Mouse (Mus musculus) heart, embryonic 13.5 days (tissue): ENCODE data around the gene Sorbs2. TPM values are rescaled to one million over a fixed set of nuclear protein-coding genes. Genes with fewer than 3 reads are reported as not detected.

Experiments used
- ATAC-seq: fragments of 200-750 bp; cut with Nextera tagmentation; 2 replicates; pipeline ENCODE4 v1.8.0; 2017; ENCODE audit warnings: moderate TSS enrichment; ENCODE audit not compliant: insufficient number of reproducible peaks, low FRiP score, low TSS enrichment; ENCODE audit errors: extremely low read depth
- H3K27ac ChIP-seq: fragments of 300-500 bp; sonication (generic); replicated peaks from 2 replicates; pipeline ENCODE4 v1.5.1; 2015; ENCODE audit warnings: moderate library complexity, mild to moderate bottlenecking, inconsistent platforms
- H3K27me3 ChIP-seq: fragments of 300-500 bp; sonication (generic); replicated peaks from 2 replicates; pipeline ENCODE4 v1.6.1; 2015; ENCODE audit warnings: mild to moderate bottlenecking, inconsistent platforms
- H3K36me3 ChIP-seq: fragments of 300-500 bp; sonication (generic); 2 replicates; pipeline ENCODE4 v1.6.1; 2015; ENCODE audit warnings: mild to moderate bottlenecking, inconsistent platforms
- H3K4me1 ChIP-seq: fragments of 300-500 bp; sonication (generic); 2 replicates; pipeline ENCODE4 v1.6.1; 2015; ENCODE audit warnings: inconsistent platforms
- H3K4me2 ChIP-seq: fragments of 300-500 bp; sonication (generic); 2 replicates; pipeline ENCODE4 v1.6.1; 2015; ENCODE audit warnings: inconsistent platforms, mild to moderate bottlenecking, moderate library complexity
- H3K4me3 ChIP-seq: fragments of 300-500 bp; sonication (generic); 2 replicates; pipeline ENCODE4 v1.5.1; 2015; ENCODE audit warnings: moderate library complexity, mild to moderate bottlenecking, inconsistent platforms
- H3K9ac ChIP-seq: fragments of 300-500 bp; sonication (generic); 2 replicates; pipeline ENCODE4 v1.6.1; 2015; ENCODE audit warnings: inconsistent platforms, mild to moderate bottlenecking, moderate library complexity
- H3K9me3 ChIP-seq: fragments of 300-500 bp; sonication (generic); 2 replicates; pipeline ENCODE4 v1.6.1; 2016; ENCODE audit warnings: inconsistent platforms
- WGBS: fragments of 180-500 bp; shearing (Covaris S2); methylation state at CpG from one replicate; pipeline ENCODE4 v1.1.7; 2015; ENCODE audit warnings: mixed read lengths; 5-methylcytosine and 5-hydroxymethylcytosine counted together
- polyA plus RNA-seq: library from polyadenylated mRNA; unstranded; fragments of >200 nt; fragmentation: Nextera tagmentation; extraction: Ambion mirVana; gene quantifications from 2 replicates; pipeline ENCODE4 v1.2.1, GENCODE M21; 2015

Gene Sorbs2
- polyA plus RNA-seq, 1 experiment from 2014 or later, result 334 TPM

GRCm38 (mm10) chr8:45658021-45658420, 150.4 kb downstream of the Sorbs2 start:
- Histone ChIP-seq H3K4me3 (peak overlapping the region; percentile 63), H3K36me3 (peaks cover 15% of the 10 kb centered on the region), H3K9ac (peak overlapping the region; percentile 88), H3K27ac (peak overlapping the region; percentile 99), H3K9me3 (no peaks in the 10 kb centered on the region), H3K4me2 (peak overlapping the region; percentile 74), H3K4me1 (peaks cover 39% of the 10 kb centered on the region), H3K27me3 (no peaks in the 10 kb centered on the region)
- 13% methylated on average over 3 of the region's 3 CpGs for WGBS
- ATAC-seq, result no peak; the same call in 1 of the 2 replicates

GRCm38 (mm10) chr8:45658458-45659325, 151.1 kb downstream of the Sorbs2 start:
- Histone ChIP-seq H3K4me2 (peak overlapping the region; percentile 74), H3K9ac (peak overlapping the region; percentile 88), H3K9me3 (no peaks in the 10 kb centered on the region), H3K27ac (peak overlapping the region; percentile 99), H3K36me3 (peaks cover 15% of the 10 kb centered on the region), H3K4me3 (peak overlapping the region; percentile 63), H3K4me1 (peaks cover 45% of the 10 kb centered on the region), H3K27me3 (no peaks in the 10 kb centered on the region)
- 11% methylated on average over 18 of the region's 18 CpGs for WGBS
- peak; percentile 65; the same call in 1 of the 2 replicates for ATAC-seq

DNA sequence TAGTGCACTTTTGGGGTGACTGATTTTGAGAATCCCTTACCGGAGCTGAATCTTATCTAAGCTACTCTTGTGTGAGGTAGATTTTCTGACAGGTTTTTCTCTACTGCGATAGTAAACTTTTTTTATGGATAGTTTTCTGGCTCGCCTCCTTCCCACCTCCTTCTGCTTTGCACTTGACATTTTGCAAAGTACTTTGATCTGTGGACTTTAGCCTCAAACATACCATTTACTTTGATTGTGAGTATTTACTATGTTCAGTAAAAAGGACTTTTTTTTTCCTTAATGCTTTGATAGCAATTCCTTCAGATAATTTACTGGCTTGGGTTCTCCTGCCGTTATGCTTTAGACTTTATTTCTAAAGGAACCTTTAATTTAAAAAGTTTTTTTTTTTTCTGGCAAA, 151.9 kb downstream of the Sorbs2 start:
- H3K4me3 ChIP-seq, result peak overlapping the region; percentile 63
- 29% methylated on average over 4 of the region's 4 CpGs for WGBS
- peaks cover 48% of the 10 kb centered on the region for H3K4me1 ChIP-seq
- H3K36me3 ChIP-seq, result peaks cover 18% of the 10 kb centered on the region
- peak overlapping the region; percentile 88 for H3K9ac ChIP-seq
- ATAC-seq, result no peak
- no peaks in the 10 kb centered on the region for H3K9me3 ChIP-seq
- H3K27ac ChIP-seq, result peak overlapping the region; percentile 99
- peak overlapping the region; percentile 74 for H3K4me2 ChIP-seq
- H3K27me3 ChIP-seq, result no peaks in the 10 kb centered on the region

GRCm38 (mm10) chr8:45660570-45660969, 153.0 kb downstream of the Sorbs2 start:
- ATAC-seq, result no peak
- Histone ChIP-seq H3K9ac (peak overlapping the region; percentile 95), H3K4me3 (peak overlapping the region; percentile 63)

GRCm38 (mm10) chr8:45661605-45662004, 154.0 kb downstream of the Sorbs2 start:
- Histone ChIP-seq H3K4me2 (peak overlapping the region; percentile 74), H3K4me1 (peaks cover 51% of the 10 kb centered on the region), H3K27me3 (no peaks in the 10 kb centered on the region), H3K4me3 (peak overlapping the region; percentile 63), H3K36me3 (peaks cover 24% of the 10 kb centered on the region), H3K9ac (peak overlapping the region; percentile 95), H3K9me3 (no peaks in the 10 kb centered on the region), H3K27ac (peak overlapping the region; percentile 92)
- 34% methylated on average over 4 of the region's 4 CpGs for WGBS
- no peak for ATAC-seq

More at GRCm38 (mm10) chr8:45660570-45660969, 153.0 kb downstream of the Sorbs2 start:
- no peaks in the 10 kb centered on the region for H3K27me3 ChIP-seq
- H3K4me1 ChIP-seq, result peaks cover 47% of the 10 kb centered on the region
- no peaks in the 10 kb centered on the region for H3K9me3 ChIP-seq
- 30% methylated on average over 12 of the region's 12 CpGs for WGBS
- H3K27ac ChIP-seq, result peak overlapping the region; percentile 92
- peaks cover 20% of the 10 kb centered on the region for H3K36me3 ChIP-seq
- H3K4me2 ChIP-seq, result peak overlapping the region; percentile 74

- Histone ChIP-seq H3K4me3 (no peak overlapping the region), H3K4me1 (peaks cover 55% of the 10 kb centered on the region), H3K9ac (peak overlapping the region; percentile 50; the same call in 1 of the 2 replicates), H3K27ac (no peak overlapping the region), H3K27me3 (no peaks in the 10 kb centered on the region), H3K9me3 (no peaks in the 10 kb centered on the region), H3K36me3 (peaks cover 29% of the 10 kb centered on the region), H3K4me2 (peak overlapping the region; percentile 18; the same call in 1 of the 2 replicates)
- ATAC-seq, result no peak
- WGBS, result 84% methylated on average over 7 of the region's 7 CpGs
Observed at GRCm38 (mm10) chr8:45666221-45666620, 158.6 kb downstream of the Sorbs2 start.

DNA sequence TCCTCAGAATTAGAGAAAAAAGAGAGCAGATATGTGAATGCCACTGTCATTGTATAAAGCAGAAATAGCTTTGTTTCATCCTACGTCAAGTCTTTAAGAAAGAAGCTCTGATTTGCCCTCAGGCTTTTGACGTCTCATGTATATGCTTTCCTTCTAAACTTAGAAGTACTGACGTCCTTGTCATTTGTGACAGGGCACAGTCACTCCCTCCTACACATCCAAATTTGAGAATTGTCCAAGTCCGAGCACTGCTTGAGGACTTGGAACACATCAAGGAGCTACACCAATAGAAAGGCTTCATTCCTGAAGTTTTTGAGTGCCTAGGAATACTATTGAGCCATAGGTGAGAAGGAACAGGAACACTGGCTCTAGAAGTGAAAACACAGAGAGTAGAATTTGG, 165.6 kb downstream of the Sorbs2 start:
- ATAC-seq, result no peak
- Histone ChIP-seq H3K9ac (no peak overlapping the region), H3K4me2 (no peak overlapping the region), H3K4me1 (peaks cover 67% of the 10 kb centered on the region), H3K27me3 (no peaks in the 10 kb centered on the region), H3K36me3 (peaks cover 17% of the 10 kb centered on the region), H3K27ac (peak overlapping the region; percentile 15; the same call in 1 of the 2 replicates), H3K4me3 (no peak overlapping the region), H3K9me3 (no peaks in the 10 kb centered on the region)
- WGBS, result 50% methylated on average over 4 of the region's 4 CpGs

DNA sequence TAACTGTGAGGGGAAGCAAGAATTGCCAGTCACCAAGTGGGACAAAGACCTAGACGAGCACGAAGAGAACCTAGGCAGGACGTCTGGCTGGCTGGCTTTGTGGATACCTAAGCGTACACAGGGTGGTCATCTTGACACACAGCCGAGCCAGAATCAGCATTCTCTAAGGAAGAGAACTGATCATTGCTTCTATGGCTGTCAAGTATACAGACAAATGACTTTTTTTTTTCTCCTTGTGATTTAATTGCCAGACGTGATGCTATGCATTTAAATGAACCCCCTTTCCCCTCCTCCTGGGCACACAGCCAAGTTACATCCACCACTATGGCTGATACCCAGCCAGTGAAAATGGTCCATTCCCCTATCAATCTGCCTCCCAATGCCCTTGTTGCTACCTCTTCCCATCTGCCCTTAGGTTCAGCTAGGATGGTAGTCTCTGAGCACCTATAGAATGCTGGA, 168.3 kb downstream of the Sorbs2 start:
- 59% methylated on average over 6 of the region's 6 CpGs for WGBS
- Histone ChIP-seq H3K27ac (no peak overlapping the region), H3K4me3 (no peak overlapping the region), H3K4me2 (no peak overlapping the region), H3K27me3 (no peaks in the 10 kb centered on the region), H3K9ac (no peak overlapping the region), H3K36me3 (peaks cover 35% of the 10 kb centered on the region), H3K4me1 (peaks cover 70% of the 10 kb centered on the region), H3K9me3 (no peaks in the 10 kb centered on the region)
- no peak for ATAC-seq

GRCm38 (mm10) chr8:45677114-45677853, 169.7 kb downstream of the Sorbs2 start:
- Histone ChIP-seq H3K27me3 (no peaks in the 10 kb centered on the region), H3K27ac (no peak overlapping the region), H3K4me2 (no peak overlapping the region), H3K4me3 (no peak overlapping the region), H3K36me3 (peaks cover 30% of the 10 kb centered on the region), H3K9me3 (no peaks in the 10 kb centered on the region), H3K4me1 (peaks cover 70% of the 10 kb centered on the region), H3K9ac (no peak overlapping the region)
- no peak for ATAC-seq
- WGBS, result 65% methylated on average over 10 of the region's 10 CpGs

- no peak for ATAC-seq
- WGBS, result 89% methylated on average over 3 of the region's 3 CpGs
Observed at GRCm38 (mm10) chr8:45677854-45678241, 170.3 kb downstream of the Sorbs2 start.

DNA sequence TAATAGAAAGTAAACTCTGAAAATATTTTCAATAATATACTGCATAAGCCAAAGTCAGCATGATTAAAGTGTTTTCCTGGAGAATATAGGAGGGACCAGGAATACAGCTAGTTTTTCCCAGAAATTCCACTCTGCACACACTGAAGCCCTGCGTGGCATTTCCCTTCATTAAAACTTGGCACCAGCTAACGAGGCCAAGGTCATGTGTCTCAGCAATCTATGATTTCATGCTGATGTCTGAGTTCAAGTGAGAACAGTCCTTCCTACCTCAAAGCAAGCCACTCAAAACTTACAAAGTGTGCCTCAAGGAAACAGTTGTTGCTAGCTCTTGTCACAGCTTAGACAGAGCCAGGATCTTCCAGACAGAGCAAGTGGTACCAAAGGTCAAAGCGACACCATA, 173.6 kb downstream of the Sorbs2 start:
- no peak overlapping the region for H3K4me2 ChIP-seq
- no peak for ATAC-seq
- no peaks in the 10 kb centered on the region for H3K27me3 ChIP-seq
- H3K4me1 ChIP-seq, result peaks cover 53% of the 10 kb centered on the region
- H3K36me3 ChIP-seq, result peaks cover 40% of the 10 kb centered on the region
- no peak overlapping the region for H3K4me3 ChIP-seq
- no peaks in the 10 kb centered on the region for H3K9me3 ChIP-seq
- H3K9ac ChIP-seq, result no peak overlapping the region
- WGBS, result 56% methylated on average over 3 of the region's 3 CpGs
- H3K27ac ChIP-seq, result peak overlapping the region; percentile 32; the same call in 1 of the 2 replicates

More at GRCm38 (mm10) chr8:45677854-45678241, 170.3 kb downstream of the Sorbs2 start:
- no peaks in the 10 kb centered on the region for H3K9me3 ChIP-seq
- H3K4me1 ChIP-seq, result peaks cover 71% of the 10 kb centered on the region
- no peak overlapping the region for H3K27ac ChIP-seq
- H3K36me3 ChIP-seq, result peaks cover 33% of the 10 kb centered on the region
- H3K4me2 ChIP-seq, result no peak overlapping the region
- no peak overlapping the region for H3K9ac ChIP-seq
- H3K4me3 ChIP-seq, result no peak overlapping the region
- H3K27me3 ChIP-seq, result no peaks in the 10 kb centered on the region
